Mouse (Mus musculus) intestine, embryonic 16.5 days (tissue): ENCODE data around the gene Adcy5. TPM values are rescaled to one million over a fixed set of nuclear protein-coding genes. Genes with fewer than 3 reads are reported as not detected.

Experiments used
- ATAC-seq: fragments of 200-750 bp; cut with Nextera tagmentation; 2 replicates; pipeline ENCODE4 v1.8.0; 2017; ENCODE audit warnings: moderate TSS enrichment, moderate library complexity
- H3K27ac ChIP-seq: fragments of 300-500 bp; sonication (generic); 2 replicates; pipeline ENCODE4 v1.5.1; 2014; ENCODE audit warnings: mild to moderate bottlenecking, low read length
- H3K27me3 ChIP-seq: fragments of 300-500 bp; sonication (generic); replicated peaks from 2 replicates; pipeline ENCODE4 v1.6.1; 2014; ENCODE audit warnings: low read length, control low read depth, mixed read lengths; ENCODE audit not compliant: control insufficient read depth, insufficient read depth
- H3K36me3 ChIP-seq: fragments of 300-500 bp; sonication (generic); 2 replicates; pipeline ENCODE4 v1.6.1; 2014; ENCODE audit warnings: low read length, control low read depth; ENCODE audit not compliant: control insufficient read depth, insufficient read depth
- H3K4me1 ChIP-seq: fragments of 300-500 bp; sonication (generic); 2 replicates; pipeline ENCODE4 v1.6.1; 2014; ENCODE audit warnings: low read length, control low read depth, mixed read lengths; ENCODE audit not compliant: control insufficient read depth, insufficient read depth
- H3K4me2 ChIP-seq: fragments of 300-500 bp; sonication (generic); 2 replicates; pipeline ENCODE4 v1.6.1; 2014; ENCODE audit warnings: low read depth, low read length, control low read depth
- H3K4me3 ChIP-seq: fragments of 300-500 bp; sonication (generic); 2 replicates; pipeline ENCODE4 v1.5.1; 2014; ENCODE audit warnings: mild to moderate bottlenecking, low read length
- H3K9ac ChIP-seq: fragments of 300-500 bp; sonication (generic); 2 replicates; pipeline ENCODE4 v1.6.1; 2014; ENCODE audit warnings: low read depth, low read length
- H3K9me3 ChIP-seq: fragments of 300-500 bp; sonication (generic); 2 replicates; pipeline ENCODE4 v1.6.1; 2016; ENCODE audit warnings: low read length, control low read depth; ENCODE audit not compliant: control insufficient read depth
- WGBS: fragments of 180-500 bp; shearing (Covaris S2); extraction: QIAGEN DNeasy Blood & Tissue Kit; methylation state at CpG from one replicate; pipeline ENCODE4 v1.1.7; 2014; 5-methylcytosine and 5-hydroxymethylcytosine counted together
- polyA plus RNA-seq: library from polyadenylated mRNA; unstranded; fragments of >200 nt; fragmentation: Nextera tagmentation; extraction: Ambion mirVana; gene quantifications from 2 replicates; pipeline ENCODE4 v1.2.1, GENCODE M21; 2015

Adcy5 gene
- polyA plus RNA-seq, 1 experiment from 2014 or later, result 2.0 TPM

DNA sequence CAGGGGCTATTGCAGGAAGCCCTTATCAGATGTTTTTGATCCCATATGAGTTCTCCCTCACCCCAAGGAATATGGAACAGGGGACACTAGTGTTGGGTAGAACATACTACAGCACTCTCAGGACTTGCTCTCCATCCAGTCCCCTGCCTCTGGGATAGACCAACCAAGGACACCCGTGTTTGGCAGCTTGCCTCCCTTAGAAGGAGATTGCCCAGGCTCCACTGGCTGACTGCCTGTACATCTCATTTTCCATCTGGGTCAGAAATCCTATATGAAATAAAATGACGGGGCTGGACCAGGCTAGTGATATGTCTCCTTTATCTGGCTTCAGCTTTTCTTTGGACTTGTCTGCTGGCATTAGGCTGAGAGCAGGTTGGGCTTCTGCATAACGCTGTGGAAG, 11.1 kb downstream of the Adcy5 start:
- Histone ChIP-seq H3K4me1 (peaks cover 8% of the 10 kb centered on the region; the same call in 1 of the 2 replicates), H3K27me3 (no peaks in the 10 kb centered on the region), H3K4me2 (no peak overlapping the region), H3K36me3 (no peaks in the 10 kb centered on the region), H3K4me3 (no peak overlapping the region), H3K27ac (no peak overlapping the region), H3K9me3 (no peaks in the 10 kb centered on the region), H3K9ac (no peak overlapping the region)
- whole genome bisulfite sequencing, result 71% methylated on average over 3 of the region's 3 CpGs
- no peak for ATAC-seq

DNA sequence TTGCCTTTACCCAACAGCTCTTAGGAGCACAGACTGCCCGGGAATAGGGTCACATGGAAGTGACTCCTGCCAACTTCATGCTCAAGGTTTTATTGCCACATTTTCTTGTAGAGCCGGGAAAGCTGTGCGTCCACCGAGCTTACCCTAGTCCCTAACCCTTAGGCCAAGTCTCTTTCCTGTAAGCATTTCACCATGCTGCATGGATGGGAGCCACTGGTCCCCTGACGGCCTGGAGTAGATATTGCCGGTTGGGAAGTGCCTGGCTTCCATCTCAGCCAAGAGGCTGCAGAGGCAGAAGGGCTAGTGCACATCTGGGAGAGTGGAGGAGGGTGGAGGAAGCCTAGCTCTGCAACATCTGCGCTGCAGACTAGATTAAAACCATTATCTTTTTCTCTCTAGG, 14.8 kb downstream of the Adcy5 start:
- Histone ChIP-seq H3K4me1 (peaks cover 2% of the 10 kb centered on the region; the same call in 1 of the 2 replicates), H3K9ac (no peak overlapping the region), H3K4me3 (no peak overlapping the region), H3K4me2 (no peak overlapping the region), H3K9me3 (no peaks in the 10 kb centered on the region), H3K36me3 (no peaks in the 10 kb centered on the region), H3K27ac (no peak overlapping the region), H3K27me3 (no peaks in the 10 kb centered on the region)
- no peak for ATAC-seq
- 74% methylated on average over 7 of the region's 7 CpGs for WGBS

DNA sequence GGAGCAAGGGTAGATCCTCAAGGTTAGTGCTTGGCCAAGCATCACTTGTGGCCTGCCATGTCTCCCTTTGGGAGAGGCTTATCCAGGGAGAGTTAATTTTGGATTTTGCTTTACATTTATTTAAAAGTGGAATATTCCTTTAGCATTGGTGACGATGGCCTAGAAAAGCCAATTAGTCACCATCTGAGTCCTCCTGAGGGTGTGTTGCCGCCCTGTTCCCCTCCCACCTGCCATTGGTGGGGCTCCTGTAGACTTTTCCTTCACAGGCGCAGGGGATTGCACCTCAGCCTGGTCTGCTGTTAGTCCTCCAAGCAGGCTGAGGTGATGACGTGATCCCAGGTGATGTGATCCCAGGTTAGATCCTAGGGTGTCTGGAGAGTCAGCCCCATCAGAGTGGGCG, 17.5 kb downstream of the Adcy5 start:
- Histone ChIP-seq H3K4me3 (no peak overlapping the region), H3K4me2 (no peak overlapping the region), H3K9ac (no peak overlapping the region), H3K36me3 (no peaks in the 10 kb centered on the region), H3K27ac (no peak overlapping the region), H3K27me3 (no peaks in the 10 kb centered on the region), H3K9me3 (no peaks in the 10 kb centered on the region), H3K4me1 (no peaks in the 10 kb centered on the region)
- WGBS, result 84% methylated on average over 5 of the region's 5 CpGs
- no peak for ATAC-seq

DNA sequence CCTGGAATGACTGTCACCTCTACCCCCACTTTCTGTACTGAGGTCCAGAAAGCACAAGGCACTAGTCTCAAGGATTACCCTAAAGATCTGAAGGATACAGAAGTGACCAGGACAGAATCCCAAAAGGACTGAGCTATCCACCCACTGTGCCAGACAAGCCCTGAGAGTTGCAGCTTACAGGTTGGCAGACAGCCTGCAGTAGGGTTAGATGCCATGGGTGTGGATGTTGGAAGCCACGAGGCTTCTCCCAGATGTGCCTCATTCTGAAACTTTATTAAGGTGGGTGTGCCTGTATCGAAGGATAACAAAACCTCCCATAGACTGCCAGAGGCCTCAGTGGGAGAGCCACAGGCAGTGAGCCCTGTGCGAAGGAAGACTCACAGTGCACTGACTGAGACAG, 23.8 kb downstream of the Adcy5 start:
- Histone ChIP-seq H3K9ac (no peak overlapping the region), H3K4me1 (peaks cover 10% of the 10 kb centered on the region), H3K27ac (no peak overlapping the region), H3K27me3 (no peaks in the 10 kb centered on the region), H3K4me2 (no peak overlapping the region), H3K4me3 (no peak overlapping the region), H3K9me3 (no peaks in the 10 kb centered on the region), H3K36me3 (no peaks in the 10 kb centered on the region)
- WGBS, result 73% methylated on average over 3 of the region's 3 CpGs
- ATAC-seq, result no peak

DNA sequence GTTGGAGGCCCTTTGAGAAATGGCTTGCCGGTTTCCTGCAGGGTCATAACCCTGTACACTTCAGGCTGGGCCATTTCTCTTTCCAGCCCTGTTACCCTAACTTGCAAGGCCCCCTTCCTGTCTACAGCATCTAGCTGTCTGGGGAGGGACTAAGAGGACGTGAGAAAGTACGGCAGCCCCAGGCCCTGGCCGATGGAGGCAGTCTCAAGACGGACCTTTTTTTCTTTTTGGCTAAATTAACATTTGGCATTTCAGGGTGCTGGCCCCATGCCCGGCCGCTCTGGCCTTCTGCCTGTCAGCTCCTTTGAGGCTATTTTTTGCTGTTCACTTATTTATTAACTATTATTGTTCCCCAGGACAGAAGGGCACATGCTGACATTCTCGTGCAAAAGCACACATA, 24.4 kb downstream of the Adcy5 start:
- no peak overlapping the region for H3K4me3 ChIP-seq
- ATAC-seq, result 0 out of 2 replicates have a peak, but pooled peaks have one; percentile 33
- H3K36me3 ChIP-seq, result no peaks in the 10 kb centered on the region
- H3K27ac ChIP-seq, result no peak overlapping the region
- H3K27me3 ChIP-seq, result no peaks in the 10 kb centered on the region
- 42% methylated on average over 8 of the region's 8 CpGs for WGBS
- no peak overlapping the region for H3K9ac ChIP-seq
- H3K4me1 ChIP-seq, result peaks cover 10% of the 10 kb centered on the region
- H3K4me2 ChIP-seq, result no peak overlapping the region
- H3K9me3 ChIP-seq, result no peaks in the 10 kb centered on the region

DNA sequence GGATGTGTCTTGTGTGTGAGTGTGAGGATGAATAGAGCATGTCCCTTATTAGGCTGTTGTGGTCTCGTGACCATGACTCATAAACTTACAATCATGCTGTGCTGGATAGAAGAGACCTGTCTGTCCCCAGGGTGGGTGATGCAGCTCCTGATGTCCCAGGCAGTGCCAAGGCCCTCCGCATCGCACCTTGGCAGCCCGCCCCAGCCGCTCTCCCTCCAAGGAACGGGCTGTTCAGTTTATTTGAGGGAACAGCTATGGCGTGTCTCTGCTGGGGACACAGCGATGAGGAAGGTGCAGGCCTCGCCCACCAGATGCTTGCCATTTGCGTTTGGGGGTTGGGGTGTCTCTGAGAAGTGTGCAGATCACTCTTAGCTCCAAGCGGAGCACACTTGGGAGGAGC, 28.5 kb downstream of the Adcy5 start:
- Histone ChIP-seq H3K36me3 (no peaks in the 10 kb centered on the region), H3K9me3 (no peaks in the 10 kb centered on the region), H3K4me1 (peaks cover 10% of the 10 kb centered on the region), H3K27me3 (no peaks in the 10 kb centered on the region), H3K4me2 (no peak overlapping the region), H3K4me3 (no peak overlapping the region), H3K9ac (no peak overlapping the region), H3K27ac (no peak overlapping the region)
- ATAC-seq, result no peak
- WGBS, result 75% methylated on average over 11 of the region's 11 CpGs

DNA sequence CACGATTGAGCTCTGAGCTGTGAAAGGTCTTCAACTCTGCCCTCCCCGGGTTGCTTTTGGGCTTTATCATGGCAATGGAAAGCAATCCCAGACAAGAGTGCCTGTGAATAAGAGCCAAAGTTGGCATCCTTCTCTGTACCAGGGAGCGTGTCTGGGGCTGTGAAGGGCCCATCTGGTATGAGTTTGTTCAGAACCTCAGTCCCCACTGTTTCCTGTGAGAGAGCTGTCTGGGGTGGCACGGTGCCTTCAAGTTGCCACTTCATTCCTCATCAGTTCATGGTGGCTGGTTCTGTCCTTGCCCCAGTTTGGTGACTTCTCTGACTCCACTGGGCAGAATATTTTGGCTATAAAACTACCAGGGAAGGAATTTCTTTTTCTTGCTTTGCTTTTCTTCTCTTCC, 33.4 kb downstream of the Adcy5 start:
- no peak overlapping the region for H3K27ac ChIP-seq
- no peak for ATAC-seq

DNA sequence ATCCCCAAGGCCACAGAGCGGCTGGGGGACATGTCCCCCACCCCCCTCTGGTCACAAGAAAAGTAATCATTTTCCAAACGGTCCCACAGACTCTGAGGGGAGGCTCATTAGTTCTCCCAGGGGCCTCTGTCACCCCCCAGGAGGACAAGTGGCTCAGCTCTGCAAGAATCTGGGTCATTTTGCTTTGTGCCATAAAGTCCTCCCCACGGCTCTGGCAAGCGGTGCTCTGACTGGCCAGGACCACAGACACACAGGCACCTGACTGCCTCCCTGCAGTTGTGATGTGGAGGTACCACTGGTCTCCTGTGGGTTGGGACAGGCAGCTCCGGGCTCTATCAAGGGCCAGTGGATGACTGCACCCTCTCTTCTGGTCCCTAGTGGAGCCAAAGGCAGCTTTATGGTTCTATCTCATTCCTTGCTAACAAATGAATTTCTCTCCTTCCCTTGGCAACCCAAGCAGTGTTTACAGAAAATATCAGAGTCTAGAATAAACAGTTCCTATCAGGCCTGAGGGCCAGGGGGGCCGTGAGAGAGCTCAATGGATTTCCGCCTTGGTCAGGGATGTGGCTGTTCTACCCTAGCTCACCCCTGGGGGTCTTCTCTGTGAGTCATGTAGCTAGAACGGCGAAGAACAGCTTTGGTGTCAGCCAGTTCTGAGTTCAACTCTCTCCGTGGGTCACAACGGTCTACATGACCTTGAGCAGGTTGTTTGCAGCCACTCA, 34.9 kb downstream of the Adcy5 start:
- Histone ChIP-seq H3K36me3 (no peaks in the 10 kb centered on the region), H3K9me3 (no peaks in the 10 kb centered on the region), H3K4me3 (no peak overlapping the region), H3K4me2 (no peak overlapping the region), H3K9ac (no peak overlapping the region), H3K4me1 (peaks cover 14% of the 10 kb centered on the region), H3K27me3 (no peaks in the 10 kb centered on the region), H3K27ac (0 out of 2 replicates have a peak overlapping the region, but pooled peaks have one; percentile 11)
- ATAC-seq, result peak; percentile 40; the same call in 1 of the 2 replicates
- WGBS, result 43% methylated on average over 11 of the region's 11 CpGs

More for the DNA sequence above, 33.4 kb downstream of the Adcy5 start:
- WGBS, result 77% methylated on average over 4 of the region's 4 CpGs
- no peaks in the 10 kb centered on the region for H3K27me3 ChIP-seq
- no peaks in the 10 kb centered on the region for H3K36me3 ChIP-seq
- H3K9me3 ChIP-seq, result no peaks in the 10 kb centered on the region
- H3K4me2 ChIP-seq, result no peak overlapping the region
- peaks cover 9% of the 10 kb centered on the region for H3K4me1 ChIP-seq
- H3K9ac ChIP-seq, result no peak overlapping the region
- no peak overlapping the region for H3K4me3 ChIP-seq

DNA sequence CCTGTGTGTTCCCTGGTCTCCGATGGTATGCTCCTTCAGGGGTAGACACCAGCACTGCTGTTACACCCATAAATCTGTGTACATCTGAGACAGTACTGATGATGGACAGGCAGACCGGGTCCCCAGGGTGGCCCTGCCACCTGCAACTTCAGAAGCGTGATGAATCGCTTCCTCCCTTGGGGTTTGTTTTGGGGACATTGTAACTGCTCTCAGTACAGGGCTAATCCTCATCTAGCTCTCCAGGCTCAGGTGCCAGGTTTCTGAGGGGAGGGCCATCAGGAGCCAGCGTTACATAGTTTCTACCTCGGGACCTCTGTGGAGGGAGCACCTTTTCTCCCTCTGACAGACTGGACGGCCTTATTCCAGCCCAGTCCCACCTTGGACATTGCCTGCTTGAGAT, 36.1 kb downstream of the Adcy5 start:
- Histone ChIP-seq H3K4me3 (no peak overlapping the region), H3K4me2 (no peak overlapping the region), H3K36me3 (no peaks in the 10 kb centered on the region), H3K9ac (no peak overlapping the region), H3K27me3 (no peaks in the 10 kb centered on the region), H3K27ac (no peak overlapping the region), H3K4me1 (peaks cover 14% of the 10 kb centered on the region), H3K9me3 (no peaks in the 10 kb centered on the region)
- ATAC-seq, result no peak
- WGBS, result 76% methylated on average over 7 of the region's 7 CpGs

DNA sequence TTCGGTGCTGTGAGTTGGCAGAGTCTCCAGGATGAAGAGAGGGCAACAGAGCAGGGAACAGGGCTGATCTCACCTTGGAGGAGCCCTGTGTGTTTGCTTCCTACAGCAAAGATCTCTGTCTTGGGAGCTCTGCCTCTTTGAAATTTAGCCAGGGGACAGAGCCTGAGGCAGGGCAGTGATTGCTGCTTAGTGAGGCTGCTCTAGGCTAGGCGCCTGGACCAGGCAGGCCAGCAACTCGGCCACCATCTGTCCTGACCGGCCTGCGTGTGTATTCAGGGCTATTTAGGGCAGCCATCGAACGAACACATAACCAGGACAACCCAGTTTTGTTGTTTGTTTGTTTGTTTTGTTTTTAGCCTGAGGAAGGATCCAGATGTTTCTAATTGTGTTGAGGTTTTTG, 36.6 kb downstream of the Adcy5 start:
- H3K27ac ChIP-seq, result no peak overlapping the region
- no peak overlapping the region for H3K4me3 ChIP-seq
- no peak overlapping the region for H3K4me2 ChIP-seq
- no peaks in the 10 kb centered on the region for H3K36me3 ChIP-seq
- no peak overlapping the region for H3K9ac ChIP-seq
- 78% methylated on average over 7 of the region's 7 CpGs for WGBS
- H3K27me3 ChIP-seq, result no peaks in the 10 kb centered on the region
- no peak for ATAC-seq
- peaks cover 14% of the 10 kb centered on the region for H3K4me1 ChIP-seq
- H3K9me3 ChIP-seq, result no peaks in the 10 kb centered on the region
